Mouse (Mus musculus) layer of hippocampus, postnatal 36 days (tissue): Measurements from ENCODE around the gene Tbr1. TPM values are rescaled to one million over a fixed set of nuclear protein-coding genes. Genes with fewer than 3 reads are reported as not detected.
A peak's percentile ranks its signal among the peaks of the same experiment; 100 is the strongest.

Experiments
- DNase-seq, 2 experiments: peaks; one replicate each; pipeline ENCODE4 v3.0.0; 2022
- total RNA-seq, 2 experiments: library from RNA; stranded (reverse); gene quantifications; 2 replicates each; pipeline ENCODE4 v1.2.3; 2021

Gene Tbr1
- 10 to 100 TPM; 41.2 to 41.8 TPM for total RNA-seq

- DNase-seq: no peak
Measured at GRCm38 (mm10) chr2:61802656-61803251, at the start of gene Tbr1. Gene Tbr1 (plus strand): TSS chr2:61802930.

- no peak for DNase-seq
Measured at GRCm38 (mm10) chr2:61754989-61755388, 47.7 kb upstream of the Tbr1 start.

DNA sequence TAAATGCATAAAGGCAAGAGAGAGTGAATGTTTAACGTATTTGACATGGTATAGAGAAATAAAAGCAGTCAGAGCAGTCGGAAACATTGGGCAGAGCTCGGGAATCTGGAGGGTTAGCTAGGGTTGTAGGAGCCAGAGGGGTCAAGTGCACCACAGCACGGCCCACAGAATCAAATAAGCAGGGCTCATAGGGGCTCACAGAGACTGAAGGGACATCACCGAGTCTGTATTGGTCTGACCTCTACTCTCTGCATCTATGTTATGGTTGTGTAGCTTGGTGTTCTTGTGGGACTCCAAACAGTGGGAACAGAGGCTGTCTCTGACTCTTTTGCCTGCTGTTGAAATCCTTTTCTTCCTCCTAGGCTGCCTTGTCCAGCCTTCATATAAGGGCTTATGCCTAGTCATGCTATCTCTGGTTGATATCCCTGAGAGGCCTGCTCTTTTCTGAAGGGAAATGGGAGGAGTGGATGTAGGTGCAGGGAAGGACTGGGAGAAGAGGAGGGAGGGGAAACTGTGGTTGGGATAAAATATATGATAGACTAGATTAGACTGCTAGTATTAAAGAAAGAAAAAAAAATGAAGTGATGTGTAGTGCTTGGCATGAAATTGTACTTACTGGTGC, 43.4 kb upstream of the Tbr1 start:
- no peak for DNase-seq

DNA sequence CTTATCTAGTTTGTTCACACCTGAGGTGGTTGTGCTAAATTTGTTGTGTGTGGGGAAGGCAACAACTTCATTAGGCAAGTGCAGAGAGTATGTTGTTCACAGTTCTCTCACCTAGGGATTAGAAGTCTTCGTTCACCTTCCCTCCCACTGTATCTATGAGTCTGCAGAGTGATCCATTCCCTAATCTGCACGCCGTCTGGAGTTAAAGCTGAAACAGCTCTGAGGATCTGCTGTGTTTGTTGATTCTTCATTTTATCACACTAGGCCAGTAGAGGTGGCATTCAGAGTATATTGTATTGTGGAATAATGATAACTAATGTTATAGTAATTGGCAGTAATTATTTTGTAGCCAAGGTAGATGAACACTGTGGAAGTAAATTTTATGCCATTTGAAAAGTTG, 42.7 kb upstream of the Tbr1 start:
- no peak for DNase-seq

- DNase-seq: no peak
Measured at GRCm38 (mm10) chr2:61764470-61765105, 38.1 kb upstream of the Tbr1 start.

GRCm38 (mm10) chr2:61765526-61765925, 37.2 kb upstream of the Tbr1 start:
- DNase-seq: no peak

- DNase-seq: no peak
Measured at GRCm38 (mm10) chr2:61780794-61781193, 21.9 kb upstream of the Tbr1 start.

DNA sequence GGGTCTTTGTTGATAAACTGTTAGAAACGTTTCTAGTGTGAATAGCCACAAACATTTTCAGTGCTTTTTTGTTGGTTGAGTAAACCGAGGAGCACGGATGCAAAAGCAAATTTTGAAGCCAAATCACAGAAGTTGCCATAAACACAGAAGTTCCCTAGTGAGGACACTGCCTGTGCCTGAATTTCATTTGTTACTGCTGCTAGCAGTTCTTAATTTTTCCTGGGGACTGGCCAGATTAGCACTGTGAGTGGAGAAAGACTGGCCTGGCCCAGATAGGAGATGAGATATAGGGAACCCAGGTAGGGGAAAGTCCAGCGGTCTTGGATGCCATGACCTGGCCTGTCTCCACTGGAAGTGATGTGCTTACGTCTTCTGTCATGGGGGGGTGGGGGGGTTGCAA, 7.8 kb upstream of the Tbr1 start:
- DNase-seq: no peak

- DNase-seq: no peak
Measured at GRCm38 (mm10) chr2:61798048-61798447, 4.7 kb upstream of the Tbr1 start.

- peak in 1 of 2 experiments; percentile 34 for DNase-seq
Measured at GRCm38 (mm10) chr2:61803443-61804367, 975 bp downstream of the Tbr1 start.

DNA sequence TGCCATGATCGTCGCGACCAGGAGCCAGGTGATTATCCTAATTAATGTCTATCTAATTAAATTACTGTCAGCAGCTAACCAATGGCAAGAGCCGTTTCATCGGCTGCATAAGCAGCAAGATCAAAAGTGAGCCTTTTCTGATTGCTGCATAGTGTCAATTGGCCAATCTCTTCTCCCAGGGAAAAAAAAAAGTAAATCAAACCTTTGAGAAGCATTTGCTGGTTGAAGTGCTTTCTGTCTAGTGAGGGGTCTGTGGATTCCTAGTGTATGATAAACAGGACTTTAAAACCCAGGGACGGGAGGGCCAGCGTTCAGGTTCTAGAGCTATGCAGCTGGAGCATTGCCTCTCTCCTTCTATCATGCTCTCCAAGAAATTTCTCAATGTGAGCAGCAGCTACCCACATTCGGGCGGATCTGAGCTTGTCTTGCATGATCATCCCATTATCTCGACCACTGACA, 1.7 kb downstream of the Tbr1 start:
- DNase-seq: peak; percentile 60 to 66

DNA sequence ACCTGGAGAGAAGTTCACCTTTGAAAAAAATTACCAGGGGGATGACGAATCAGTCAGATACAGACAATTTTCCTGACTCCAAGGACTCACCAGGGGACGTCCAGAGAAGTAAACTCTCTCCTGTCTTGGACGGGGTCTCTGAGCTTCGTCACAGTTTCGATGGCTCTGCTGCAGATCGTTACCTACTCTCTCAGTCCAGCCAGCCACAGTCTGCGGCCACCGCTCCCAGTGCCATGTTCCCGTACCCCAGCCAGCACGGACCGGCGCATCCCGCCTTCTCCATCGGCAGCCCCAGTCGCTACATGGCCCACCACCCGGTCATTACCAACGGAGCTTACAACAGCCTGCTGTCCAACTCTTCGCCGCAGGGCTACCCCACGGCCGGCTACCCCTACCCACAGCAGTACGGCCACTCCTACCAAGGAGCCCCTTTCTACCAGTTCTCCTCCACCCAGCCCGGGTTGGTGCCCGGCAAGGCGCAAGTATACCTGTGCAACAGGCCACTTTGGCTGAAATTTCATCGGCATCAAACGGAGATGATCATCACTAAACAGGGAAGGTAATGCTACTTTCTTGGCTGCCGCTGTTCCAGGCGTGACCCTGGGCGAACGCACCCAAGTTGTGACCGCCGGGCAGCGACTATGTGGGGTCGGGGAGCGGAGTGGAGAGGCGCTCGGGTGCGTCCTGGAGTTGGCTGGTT, 2.3 kb downstream of the Tbr1 start:
- peak in 1 of 2 experiments; percentile 48 for DNase-seq

DNA sequence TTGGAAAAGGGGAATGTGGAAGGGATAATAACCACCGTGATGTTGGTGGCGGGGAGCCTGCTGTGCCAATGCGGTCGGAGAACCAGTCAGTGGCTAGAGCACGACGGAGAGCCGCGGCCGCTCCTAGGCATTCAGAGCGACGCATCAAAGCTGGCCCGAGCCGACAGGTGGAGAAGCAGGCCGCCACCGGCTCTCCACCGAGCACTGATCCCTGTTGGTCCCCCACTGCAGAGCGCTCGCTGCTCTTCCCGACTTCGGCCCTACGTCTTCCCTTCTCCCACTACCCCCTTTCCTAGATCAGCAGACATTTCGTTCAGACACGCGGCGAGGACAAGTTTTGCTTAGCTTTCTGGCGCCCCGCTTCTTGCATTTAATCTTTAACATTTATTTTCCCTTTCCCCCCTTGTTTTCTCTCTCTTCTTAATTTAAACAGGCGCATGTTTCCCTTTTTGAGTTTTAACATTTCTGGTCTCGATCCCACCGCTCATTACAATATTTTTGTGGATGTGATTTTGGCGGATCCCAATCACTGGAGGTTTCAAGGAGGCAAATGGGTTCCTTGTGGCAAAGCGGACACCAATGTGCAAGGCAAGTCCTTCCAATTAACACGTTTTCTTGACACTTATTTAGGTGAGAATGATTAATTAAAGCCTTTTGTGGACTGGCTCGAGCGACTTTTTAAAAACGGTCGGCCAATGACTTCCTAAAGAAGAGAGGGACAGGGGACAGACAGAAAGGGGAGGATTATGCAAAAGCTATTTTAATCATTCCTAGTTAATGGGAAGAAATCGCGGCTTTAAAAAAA, 3.0 kb downstream of the Tbr1 start:
- peak in 1 of 2 experiments; percentile 34 for DNase-seq

DNA sequence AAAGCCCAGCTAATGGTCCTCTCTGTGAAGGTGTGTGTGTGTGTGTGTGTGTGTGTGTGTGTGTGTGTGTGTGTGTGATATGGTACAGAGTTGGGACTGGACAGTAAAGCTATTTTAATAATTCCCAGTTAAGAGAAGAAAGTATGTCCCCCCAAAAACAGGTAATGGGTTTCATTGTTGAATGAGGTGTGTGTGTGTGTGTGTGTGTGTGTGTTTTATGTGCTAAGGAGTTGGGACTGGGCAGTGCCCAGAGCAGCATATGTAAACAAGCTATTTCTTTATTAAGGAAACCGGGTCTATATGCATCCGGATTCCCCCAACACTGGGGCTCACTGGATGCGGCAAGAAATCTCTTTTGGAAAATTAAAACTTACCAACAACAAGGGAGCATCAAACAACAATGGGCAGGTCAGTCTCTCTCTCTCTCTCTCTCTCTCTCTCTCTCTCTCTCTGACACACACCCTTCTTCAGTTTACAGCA, 3.7 kb downstream of the Tbr1 start:
- DNase-seq: no peak

DNA sequence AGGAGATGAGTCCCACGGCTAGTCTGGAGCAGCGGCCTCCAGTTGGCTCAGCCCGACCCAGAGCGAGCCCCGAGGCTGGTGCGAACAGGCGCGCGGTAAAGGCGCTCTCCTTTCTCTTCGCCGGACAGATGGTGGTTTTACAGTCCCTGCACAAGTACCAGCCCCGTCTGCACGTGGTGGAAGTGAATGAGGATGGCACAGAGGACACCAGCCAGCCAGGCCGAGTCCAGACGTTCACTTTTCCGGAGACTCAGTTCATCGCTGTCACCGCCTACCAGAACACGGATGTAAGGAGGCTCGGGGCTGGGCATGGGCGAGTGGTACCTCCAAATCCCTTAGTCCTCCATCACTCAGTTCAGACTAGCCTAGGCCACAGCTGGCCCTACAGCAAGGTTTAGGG, 4.4 kb downstream of the Tbr1 start:
- peak in 1 of 2 experiments; percentile 47 for DNase-seq

GRCm38 (mm10) chr2:61807781-61808180, 5.1 kb downstream of the Tbr1 start:
- DNase-seq: no peak

DNA sequence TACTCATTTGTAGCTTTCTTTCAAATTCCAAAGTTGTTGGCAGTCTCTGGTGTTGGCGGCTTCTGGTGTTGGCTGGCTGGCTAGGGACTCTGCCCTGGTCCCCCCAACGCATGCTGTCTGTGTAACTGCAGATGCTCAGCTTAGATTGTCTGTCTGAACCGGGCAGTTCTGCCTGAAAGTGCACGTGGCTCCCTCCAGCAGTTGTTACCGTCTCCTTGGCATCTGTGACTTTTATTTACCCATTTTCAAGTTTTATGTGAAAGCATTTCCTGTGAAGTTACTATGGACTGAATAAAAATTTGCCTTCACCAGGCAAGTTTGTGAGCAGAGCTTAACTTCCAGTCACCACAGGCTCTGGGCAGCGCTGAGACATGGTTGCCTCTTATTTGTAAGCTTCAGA, 6.0 kb downstream of the Tbr1 start:
- DNase-seq: no peak

- DNase-seq: no peak
Measured at GRCm38 (mm10) chr2:61809381-61809780, 6.7 kb downstream of the Tbr1 start.

DNA sequence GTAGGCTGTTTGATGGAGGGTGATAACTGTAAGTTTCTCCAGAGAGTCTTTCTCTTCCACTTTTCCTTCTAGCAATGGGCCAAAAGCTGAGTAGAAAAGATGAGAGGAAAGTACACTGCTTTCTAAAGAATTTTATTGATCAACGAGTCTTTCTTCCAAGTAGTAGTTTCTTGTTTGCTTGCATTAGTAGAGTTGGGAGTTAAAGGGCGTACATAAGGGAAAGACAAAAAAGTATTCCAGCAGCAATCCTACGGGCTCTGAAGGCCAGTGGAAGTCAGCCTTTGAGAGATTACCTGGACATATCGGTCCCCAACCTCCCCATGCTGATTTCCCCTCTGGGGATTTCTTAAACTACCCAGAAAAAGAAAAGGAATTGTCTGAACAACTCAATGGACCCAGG, 8.0 kb downstream of the Tbr1 start:
- no peak for DNase-seq

DNA sequence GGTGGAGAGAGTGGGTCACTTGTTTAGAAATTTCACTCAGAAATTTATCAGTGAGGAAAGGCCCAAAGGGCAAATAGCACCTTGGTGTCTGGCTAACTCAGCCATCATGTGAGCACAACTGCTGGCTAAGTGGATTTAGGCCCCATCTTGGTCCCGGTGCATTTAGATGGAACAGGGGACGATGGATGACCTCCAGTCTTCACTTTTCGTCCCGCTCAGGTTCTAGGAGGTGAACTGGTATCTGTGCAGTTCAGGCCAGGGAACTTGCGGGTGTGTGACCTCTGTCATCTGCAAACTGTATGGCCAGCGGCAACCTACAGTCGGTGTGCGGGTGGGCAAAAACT, 8.4 kb downstream of the Tbr1 start:
- DNase-seq: no peak
